Comparison of ENCODE assay signal across 11 mouse cellular contexts in the genomic region with DNA sequence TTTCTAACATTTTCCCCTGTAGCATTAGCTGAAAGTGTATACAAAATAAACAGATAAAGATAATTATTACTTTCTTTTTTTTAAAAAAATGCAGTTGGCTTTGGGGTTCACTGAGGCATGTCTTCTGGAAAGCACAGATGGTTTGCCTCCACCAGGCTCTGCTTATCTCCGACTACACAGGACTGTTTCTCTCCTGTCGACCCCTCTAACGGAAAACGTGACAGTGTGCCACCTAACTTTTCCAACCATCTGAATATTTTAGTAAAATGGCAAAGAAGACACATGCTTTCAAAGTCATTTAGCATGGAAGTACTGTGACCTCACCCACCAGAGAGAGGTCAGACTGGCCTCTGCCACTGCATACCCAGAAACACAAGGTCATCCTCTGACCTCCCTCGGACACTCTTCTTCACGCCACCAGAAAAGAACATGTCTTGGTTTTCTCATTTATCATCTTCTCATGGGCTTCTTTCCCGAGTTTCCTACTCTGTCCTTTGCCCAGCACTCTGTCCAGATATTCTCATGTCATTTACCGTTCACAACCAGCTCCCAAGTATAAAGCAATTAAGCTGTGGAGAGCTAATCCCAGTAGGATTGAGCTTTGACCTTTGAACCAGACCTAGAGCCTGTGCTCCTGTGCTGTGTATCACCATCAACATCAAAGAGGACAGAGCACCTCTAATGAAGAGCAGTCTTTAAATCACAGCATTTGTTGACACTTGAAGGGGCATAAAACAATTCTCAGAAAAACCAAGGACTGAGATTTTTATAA. TPM values are rescaled to one million over a fixed set of nuclear protein-coding genes. Genes with fewer than 3 reads are reported as not detected.
A peak's percentile ranks its signal among the peaks of the same experiment; 100 is the strongest.
DNase-seq lines count a peak whose midpoint lies in the region; ATAC-seq and TF ChIP-seq lines count a peak whose summit lies in the region.
"Had no signal": no experiment of that assay in that cellular context is flagged by ENCODE, and none has a peak within 500 bp of the region (broad histone marks: within the 10 kb centered on the region; RNA-seq: fewer than 3 reads in every experiment).

No protein-coding gene starts in this region.

- peak; percentile 73 for DNase-seq in kidney, adult 11 months
- DNase-seq in G1E (ENCODE audit: low spot score) = no peak
- no peak for DNase-seq in liver, postnatal 0 days
- DNase-seq in embryonic facial prominence, embryonic 10.5 days (ENCODE audit: low spot score) = no peak
- no peak for DNase-seq in embryo, embryonic 10.5 days (ENCODE audit: low spot score)
- DNase-seq in embryo, embryonic 10 days (ENCODE audit: low spot score) = no peak
- DNase-seq: midbrain, embryonic 14.5 days had no signal

- no peaks in the 10 kb centered on the region for H3K27me3 ChIP-seq in kidney, embryonic 14.5 days (ENCODE audit: control insufficient read depth, insufficient read depth, low read length)
- H3K27me3 ChIP-seq in G1E (ENCODE audit: insufficient read depth, low read length) = no peaks in the 10 kb centered on the region
- H3K27me3 ChIP-seq in kidney, embryonic 16.5 days (ENCODE audit: insufficient read depth, low read length) = no peaks in the 10 kb centered on the region
- no peaks in the 10 kb centered on the region for H3K27me3 ChIP-seq in liver, postnatal 0 days (ENCODE audit: insufficient read depth, low read length)
- H3K27me3 ChIP-seq in embryonic facial prominence, embryonic 10.5 days (replicated peaks; ENCODE audit: low read depth, poor library complexity, severe bottlenecking) = no peaks in the 10 kb centered on the region
- H3K27me3 ChIP-seq: embryonic facial prominence, embryonic 13.5 days; hindbrain, embryonic 12.5 days had no signal

- H3K36me3 ChIP-seq in kidney, embryonic 14.5 days (ENCODE audit: control insufficient read depth, insufficient read depth, low read length) = no peaks in the 10 kb centered on the region
- H3K36me3 ChIP-seq in G1E (replicated peaks) = peaks cover 28% of the 10 kb centered on the region
- H3K36me3 ChIP-seq in kidney, embryonic 16.5 days (ENCODE audit: insufficient read depth, low read length) = no peaks in the 10 kb centered on the region
- no peaks in the 10 kb centered on the region for H3K36me3 ChIP-seq in liver, postnatal 0 days (replicated peaks; ENCODE audit: insufficient read depth, low read length)
- H3K36me3 ChIP-seq in embryonic facial prominence, embryonic 10.5 days (replicated peaks) = no peaks in the 10 kb centered on the region
- H3K36me3 ChIP-seq: embryonic facial prominence, embryonic 13.5 days; hindbrain, embryonic 12.5 days had no signal

- no peak for ATAC-seq in kidney, embryonic 14.5 days (ENCODE audit: low FRiP score, low TSS enrichment)
- ATAC-seq in G1E (ENCODE audit: extremely low read depth, insufficient number of reproducible peaks, low FRiP score, poor library complexity, severe bottlenecking) = peak; percentile 48
- ATAC-seq in kidney, embryonic 16.5 days (ENCODE audit: low FRiP score, low TSS enrichment) = peak; percentile 53; the same call in 1 of the 2 replicates
- ATAC-seq in liver, postnatal 0 days = peak; percentile 59

- peak; percentile 83 for TF ChIP-seq EP300 in liver, postnatal 0 days (IDR thresholded peaks at IDR 0.05; ENCODE audit: low read depth)

- H3K9me3 ChIP-seq in kidney, embryonic 14.5 days (ENCODE audit: control insufficient read depth, low read length) = no peaks in the 10 kb centered on the region
- no peaks in the 10 kb centered on the region for H3K9me3 ChIP-seq in G1E (replicated peaks)
- no peaks in the 10 kb centered on the region for H3K9me3 ChIP-seq in kidney, embryonic 16.5 days (ENCODE audit: low read length)
- H3K9me3 ChIP-seq in liver, postnatal 0 days (ENCODE audit: low read length) = no peaks in the 10 kb centered on the region
- no peaks in the 10 kb centered on the region for H3K9me3 ChIP-seq in embryonic facial prominence, embryonic 10.5 days
- H3K9me3 ChIP-seq: embryonic facial prominence, embryonic 13.5 days; hindbrain, embryonic 12.5 days had no signal

- no peak overlapping the region for H3K9ac ChIP-seq in kidney, embryonic 14.5 days (ENCODE audit: low read depth, low read length)
- no peak overlapping the region for H3K9ac ChIP-seq in kidney, embryonic 16.5 days (replicated peaks; ENCODE audit: low read length)
- peak overlapping the region; percentile 36; the same call in 1 of the 2 replicates for H3K9ac ChIP-seq in liver, postnatal 0 days (replicated peaks)
- H3K9ac ChIP-seq: embryonic facial prominence, embryonic 13.5 days; hindbrain, embryonic 12.5 days had no signal

- WGBS in kidney, embryonic 14.5 days = 40% methylated on average over 8 of the region's 8 CpGs
- WGBS in kidney, embryonic 16.5 days = 40% methylated on average over 8 of the region's 8 CpGs
- WGBS in liver, postnatal 0 days (ENCODE audit: insufficient replicate concordance) = 28% methylated on average over 8 of the region's 8 CpGs
- WGBS in embryonic facial prominence, embryonic 10.5 days = 70% methylated on average over 8 of the region's 8 CpGs

- no peak overlapping the region; the same call in 1 of the 2 replicates for H3K27ac ChIP-seq in kidney, embryonic 14.5 days (ENCODE audit: low read depth, low read length)
- H3K27ac ChIP-seq in kidney, embryonic 16.5 days (ENCODE audit: low read length) = peak overlapping the region; percentile 40
- H3K27ac ChIP-seq in liver, postnatal 0 days (ENCODE audit: low read depth) = peak overlapping the region; percentile 72
- H3K27ac ChIP-seq in embryonic facial prominence, embryonic 10.5 days (replicated peaks) = no peak overlapping the region
- H3K27ac ChIP-seq: embryonic facial prominence, embryonic 13.5 days; hindbrain, embryonic 12.5 days had no signal

- no peak overlapping the region for H3K4me3 ChIP-seq in kidney, embryonic 14.5 days (ENCODE audit: low read length)
- H3K4me3 ChIP-seq in G1E (ENCODE audit: low read depth, low read length) = peak overlapping the region; percentile 13; the same call in 1 of the 2 replicates
- no peak overlapping the region for H3K4me3 ChIP-seq in kidney, embryonic 16.5 days (ENCODE audit: low read length)
- no peak overlapping the region for H3K4me3 ChIP-seq in liver, postnatal 0 days (ENCODE audit: low read depth, low read length)
- no peak overlapping the region for H3K4me3 ChIP-seq in embryonic facial prominence, embryonic 10.5 days
- H3K4me3 ChIP-seq: embryonic facial prominence, embryonic 13.5 days; hindbrain, embryonic 12.5 days had no signal

- H3K4me2 ChIP-seq in kidney, embryonic 14.5 days (replicated peaks; ENCODE audit: low read depth, low read length) = no peak overlapping the region
- H3K4me2 ChIP-seq in kidney, embryonic 16.5 days (replicated peaks; ENCODE audit: low read depth, low read length) = peak overlapping the region; percentile 3; the same call in 1 of the 2 replicates
- peak overlapping the region; percentile 54 for H3K4me2 ChIP-seq in liver, postnatal 0 days (ENCODE audit: low read depth, low read length)
- H3K4me2 ChIP-seq: embryonic facial prominence, embryonic 13.5 days; hindbrain, embryonic 12.5 days had no signal

- peaks cover 26% of the 10 kb centered on the region for H3K4me1 ChIP-seq in kidney, embryonic 14.5 days (ENCODE audit: control insufficient read depth, insufficient read depth, low read length)
- peaks cover 95% of the 10 kb centered on the region for H3K4me1 ChIP-seq in G1E (ENCODE audit: insufficient read depth, low read depth, low read length)
- H3K4me1 ChIP-seq in kidney, embryonic 16.5 days (ENCODE audit: insufficient read depth, low read length) = peaks cover 75% of the 10 kb centered on the region
- peaks cover 86% of the 10 kb centered on the region for H3K4me1 ChIP-seq in liver, postnatal 0 days (ENCODE audit: insufficient read depth)
- peaks cover 23% of the 10 kb centered on the region for H3K4me1 ChIP-seq in embryonic facial prominence, embryonic 10.5 days

- no peak for TF ChIP-seq CTCF in G1E (IDR thresholded peaks at IDR 0.05; ENCODE audit: low read depth, low read length)
- no peak for TF ChIP-seq CTCF in liver, postnatal 0 days (IDR thresholded peaks at IDR 0.05; ENCODE audit: low read depth)

RNA-seq across cellular contexts. Expression of a gene that starts 13.6 kb away (rescaled TPM):
- 4.6 and 9.1 TPM in 2 replicates for polyA plus RNA-seq in kidney, embryonic 14.5 days (2014; fragmentation: Nextera tagmentation; extraction: Ambion mirVana)
- total RNA-seq in G1E (2014; fragmentation: Nextera tagmentation) (57.9 and 65.7 TPM in 2 replicates), G1E (2017) (26.3 and 43.4 TPM in 2 replicates)
- 8.8 and 11.5 TPM in 2 replicates for polyA plus RNA-seq in G1E (2012)
- polyA plus RNA-seq in kidney, embryonic 16.5 days (2015; fragmentation: Nextera tagmentation; extraction: Ambion mirVana) = 8.2 and 13.2 TPM in 2 replicates
- polyA plus RNA-seq in liver, postnatal 0 days (2015; fragmentation: Nextera tagmentation; extraction: Ambion mirVana) = 10.0 and 10.8 TPM in 2 replicates
- 2.4 and 3.4 TPM in 2 replicates for polyA plus RNA-seq in embryonic facial prominence, embryonic 10.5 days (2016; fragmentation: Nextera tagmentation; extraction: Ambion mirVana)

Comparison
In these comparisons a context has a peak if more than half of its experiments do, and no peak if none do; other contexts are left out.
1. H3K27ac ChIP-seq: peak in kidney, embryonic 16.5 days (single experiment) and liver, postnatal 0 days (single experiment); none in kidney, embryonic 14.5 days (single experiment) and embryonic facial prominence, embryonic 10.5 days (single experiment).